In genomic region chr16:5471321-5471720, GRCm38 (mm10) we compare ENCODE assay signal across 8 mouse cellular contexts.
A peak's percentile ranks its signal among the peaks of the same experiment; 100 is the strongest.
DNase-seq lines count a peak whose midpoint lies in the region; ATAC-seq and TF ChIP-seq lines count a peak whose summit lies in the region.

No protein-coding gene starts in this region.

- no peak for ATAC-seq in cerebellum, adult (ENCODE audit: insufficient number of reproducible peaks, low FRiP score, low TSS enrichment)
- ATAC-seq in liver, embryonic 12.5 days, result no peak
- no peak for ATAC-seq in limb, embryonic 11.5 days (ENCODE audit: insufficient number of reproducible peaks, low FRiP score, low TSS enrichment, low read depth)
- no peak for ATAC-seq in stomach, postnatal 0 days (ENCODE audit: low FRiP score, low TSS enrichment)

- H3K4me3 ChIP-seq in liver, adult 2 months (ENCODE audit: insufficient read depth, low read depth, low read length), result no peak overlapping the region
- H3K4me3 ChIP-seq in liver, embryonic 12.5 days, result no peak overlapping the region
- no peak overlapping the region for H3K4me3 ChIP-seq in limb, embryonic 11.5 days (ENCODE audit: low read depth, low read length)
- H3K4me3 ChIP-seq in stomach, postnatal 0 days (ENCODE audit: low read depth, low read length), result no peak overlapping the region

- TF ChIP-seq POLR2A in liver, adult 2 months (IDR thresholded peaks at IDR 0.05; ENCODE audit: extremely low read depth, insufficient read depth, low read length), result no peak

- WGBS in liver, adult 2 months, result 27% methylated on average over 5 of the region's 5 CpGs
- 17% methylated on average over 5 of the region's 5 CpGs for WGBS in liver, embryonic 12.5 days (ENCODE audit: insufficient replicate concordance)
- 21% methylated on average over 5 of the region's 5 CpGs for WGBS in limb, embryonic 11.5 days
- 23% methylated on average over 5 of the region's 5 CpGs for WGBS in stomach, postnatal 0 days

- H3K9me3 ChIP-seq in liver, embryonic 12.5 days (replicated peaks), result no peaks in the 10 kb centered on the region
- no peaks in the 10 kb centered on the region for H3K9me3 ChIP-seq in limb, embryonic 11.5 days (ENCODE audit: control insufficient read depth, low read length)
- H3K9me3 ChIP-seq in stomach, postnatal 0 days (ENCODE audit: control insufficient read depth, low read length), result no peaks in the 10 kb centered on the region

- H3K79me2 ChIP-seq in liver, adult 2 months (ENCODE audit: control insufficient read depth, insufficient read depth, low read length), result no peaks in the 10 kb centered on the region

- TF ChIP-seq EP300 in stomach, postnatal 0 days (optimal IDR thresholded peaks at IDR 0.05), result no peak

- H3K9ac ChIP-seq in liver, adult 2 months (ENCODE audit: low read depth, low read length), result no peak overlapping the region
- H3K9ac ChIP-seq in liver, embryonic 12.5 days, result no peak overlapping the region
- no peak overlapping the region for H3K9ac ChIP-seq in limb, embryonic 11.5 days (ENCODE audit: low read length)
- H3K9ac ChIP-seq in stomach, postnatal 0 days (ENCODE audit: low read length), result no peak overlapping the region

- H3K27me3 ChIP-seq in liver, adult 2 months (ENCODE audit: control insufficient read depth, insufficient read depth, low read length), result no peaks in the 10 kb centered on the region
- no peaks in the 10 kb centered on the region for H3K27me3 ChIP-seq in liver, embryonic 12.5 days (replicated peaks)
- no peaks in the 10 kb centered on the region for H3K27me3 ChIP-seq in limb, embryonic 11.5 days (ENCODE audit: control insufficient read depth, insufficient read depth, low read length)
- H3K27me3 ChIP-seq in stomach, postnatal 0 days (ENCODE audit: control insufficient read depth, insufficient read depth, low read length), result no peaks in the 10 kb centered on the region

- H3K27ac ChIP-seq in liver, adult 2 months (replicated peaks; ENCODE audit: insufficient read depth, low read depth, low read length), result no peak overlapping the region
- H3K27ac ChIP-seq in liver, embryonic 12.5 days, result no peak overlapping the region
- H3K27ac ChIP-seq in limb, embryonic 11.5 days (replicated peaks; ENCODE audit: low read depth, low read length), result no peak overlapping the region
- H3K27ac ChIP-seq in stomach, postnatal 0 days (replicated peaks), result no peak overlapping the region

- TF ChIP-seq CTCF in liver, adult 2 months (IDR thresholded peaks at IDR 0.05; ENCODE audit: low read depth, low read length), result peak; percentile 46; the same call in 1 of the 2 replicates
- TF ChIP-seq CTCF in stomach, postnatal 0 days (IDR thresholded peaks at IDR 0.05; ENCODE audit: low read depth), result peak; percentile 77

- H3K4me1 ChIP-seq in liver, adult 2 months (ENCODE audit: control insufficient read depth, insufficient read depth, low read length), result 0 out of 2 replicates have a peak, but pooled peaks cover 1% of the 10 kb centered on the region
- no peaks in the 10 kb centered on the region for H3K4me1 ChIP-seq in liver, embryonic 12.5 days
- H3K4me1 ChIP-seq in limb, embryonic 11.5 days (ENCODE audit: control insufficient read depth, insufficient read depth, low read length), result no peaks in the 10 kb centered on the region
- no peaks in the 10 kb centered on the region for H3K4me1 ChIP-seq in stomach, postnatal 0 days (replicated peaks; ENCODE audit: control insufficient read depth, insufficient read depth)

- DNase-seq in cerebellum, adult 11 months, result peak; percentile 20
- DNase-seq in liver, adult 2 months (ENCODE audit: extremely low read depth, low read depth, low spot score), result peak; percentile 18
- peak; percentile 12 for DNase-seq in adrenal gland, adult 8-10 months
- DNase-seq in embryo, embryonic 9.5 days (ENCODE audit: extremely low spot score), result peak; percentile 42
- DNase-seq in limb, embryonic 11.5 days (ENCODE audit: low spot score), result peak; percentile 71
- DNase-seq in stomach, postnatal 0 days (ENCODE audit: low spot score), result peak; percentile 28

- no peak overlapping the region for H3K4me2 ChIP-seq in liver, embryonic 12.5 days
- H3K4me2 ChIP-seq in limb, embryonic 11.5 days (ENCODE audit: low read depth, severe bottlenecking), result no peak overlapping the region
- H3K4me2 ChIP-seq in stomach, postnatal 0 days (replicated peaks; ENCODE audit: low read depth), result no peak overlapping the region

- no peaks in the 10 kb centered on the region for H3K36me3 ChIP-seq in liver, adult 2 months (ENCODE audit: control insufficient read depth, insufficient read depth, low read length)
- no peaks in the 10 kb centered on the region for H3K36me3 ChIP-seq in liver, embryonic 12.5 days
- no peaks in the 10 kb centered on the region for H3K36me3 ChIP-seq in limb, embryonic 11.5 days (ENCODE audit: control insufficient read depth, insufficient read depth, low read length)
- no peaks in the 10 kb centered on the region for H3K36me3 ChIP-seq in stomach, postnatal 0 days (ENCODE audit: control insufficient read depth, insufficient read depth, low read length)

Comparison
In these comparisons a context has a peak if more than half of its experiments do, and no peak if none do; other contexts are left out.
1. DNase-seq: peak in every context shown above with its lines; median percentile 71 in limb, embryonic 11.5 days; 42 in embryo, embryonic 9.5 days; 28 in stomach, postnatal 0 days; 20 in cerebellum, adult 11 months; 18 in liver, adult 2 months; 12 in adrenal gland, adult 8-10 months.